Mouse (Mus musculus) mature B cell (primary cell): ENCODE results near the gene Gpr62.

Source experiments
- in situ Hi-C: fragments of 300-500 bp; cut with MboI; formaldehyde crosslinking; loops from 2 replicates; pipeline ENCODE4 v1.14.3; 2019

Gpr62 gene

DNA sequence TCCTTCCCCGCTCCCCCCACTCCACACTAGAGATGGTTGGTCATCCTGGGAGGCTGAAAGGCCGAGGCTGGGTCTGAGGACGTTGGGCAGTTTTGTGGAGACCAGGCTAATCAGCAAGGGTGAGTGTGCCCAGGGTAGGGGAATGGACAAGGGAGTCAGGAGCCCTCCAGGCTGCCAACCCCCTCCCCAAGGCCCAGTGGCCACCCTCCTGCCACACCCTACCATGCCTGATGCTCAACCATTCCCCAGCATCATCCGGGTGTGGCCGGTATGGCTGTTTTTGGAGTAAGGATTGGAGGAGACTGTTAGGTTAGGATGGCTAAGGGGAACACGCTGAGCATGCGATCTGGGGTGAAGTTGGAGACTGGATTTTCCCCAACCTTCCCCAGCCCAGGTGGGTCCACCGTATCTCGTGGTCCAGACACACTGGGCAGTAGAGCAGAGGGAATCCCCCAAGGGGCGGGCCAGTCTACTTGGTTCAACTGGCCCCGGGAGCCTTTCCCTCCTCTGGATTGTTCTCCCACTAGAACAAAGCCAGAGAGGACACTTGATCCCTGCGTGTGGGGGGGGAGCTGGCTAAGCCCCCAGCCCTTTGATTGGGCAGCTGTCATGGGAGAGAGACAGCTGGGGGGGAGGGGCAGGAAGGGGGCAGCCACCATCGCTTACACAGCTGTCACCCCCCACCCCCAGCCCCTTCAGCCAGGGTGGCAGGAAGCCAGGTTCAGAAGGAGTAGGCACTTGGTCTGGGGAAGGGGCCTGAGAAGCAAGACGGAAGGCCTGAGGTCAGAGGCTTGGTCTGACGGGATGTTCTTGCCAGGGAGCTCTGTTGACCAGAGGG lies 9.2 kb downstream of the Gpr62 start:
- in situ Hi-C loops: no loop called here

DNA sequence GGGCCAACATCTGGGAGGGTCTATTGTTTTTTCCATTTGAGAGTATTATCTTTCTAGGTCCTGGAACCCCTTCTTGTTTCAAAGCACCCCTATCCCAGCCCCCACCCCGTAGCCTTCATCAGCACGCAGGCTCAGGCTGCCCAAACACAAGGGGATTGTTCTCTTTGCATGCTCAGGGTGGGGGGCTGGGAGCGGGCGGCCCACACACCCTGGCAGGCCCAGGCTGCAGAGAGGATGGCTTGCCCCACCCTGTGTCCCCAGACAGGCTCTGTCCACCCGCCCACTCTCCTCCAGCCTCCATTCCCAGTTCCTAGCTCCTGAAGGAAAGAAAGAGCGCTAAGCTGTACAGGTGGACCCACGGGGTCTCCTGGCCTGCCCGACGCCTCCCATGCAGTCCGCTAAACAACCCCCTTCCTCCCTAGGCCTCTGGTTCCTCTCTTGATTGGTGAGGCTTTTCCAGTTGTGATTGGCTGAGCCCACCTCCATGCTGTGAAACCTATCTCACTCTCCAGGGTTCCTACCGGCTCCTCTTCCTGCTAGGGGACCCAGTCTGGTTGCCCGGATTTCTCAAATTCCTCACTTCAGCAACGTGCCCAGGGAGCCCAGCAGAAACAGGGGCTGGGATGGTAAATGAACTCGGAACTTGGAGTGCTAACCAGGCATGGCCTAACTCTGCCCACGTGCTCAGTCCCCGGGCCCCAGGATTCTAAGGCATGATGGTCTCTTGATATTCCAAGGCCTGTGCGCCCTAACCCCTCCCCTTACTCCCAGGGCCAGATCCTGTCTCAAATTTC lies 10.7 kb downstream of the Gpr62 start:
- in situ Hi-C loops: no loop called here

- in situ Hi-C loops: no loop called here
These were observed 11.5 kb downstream of the Gpr62 start for GRCm38 (mm10) chr9:106454071-106454761.

DNA sequence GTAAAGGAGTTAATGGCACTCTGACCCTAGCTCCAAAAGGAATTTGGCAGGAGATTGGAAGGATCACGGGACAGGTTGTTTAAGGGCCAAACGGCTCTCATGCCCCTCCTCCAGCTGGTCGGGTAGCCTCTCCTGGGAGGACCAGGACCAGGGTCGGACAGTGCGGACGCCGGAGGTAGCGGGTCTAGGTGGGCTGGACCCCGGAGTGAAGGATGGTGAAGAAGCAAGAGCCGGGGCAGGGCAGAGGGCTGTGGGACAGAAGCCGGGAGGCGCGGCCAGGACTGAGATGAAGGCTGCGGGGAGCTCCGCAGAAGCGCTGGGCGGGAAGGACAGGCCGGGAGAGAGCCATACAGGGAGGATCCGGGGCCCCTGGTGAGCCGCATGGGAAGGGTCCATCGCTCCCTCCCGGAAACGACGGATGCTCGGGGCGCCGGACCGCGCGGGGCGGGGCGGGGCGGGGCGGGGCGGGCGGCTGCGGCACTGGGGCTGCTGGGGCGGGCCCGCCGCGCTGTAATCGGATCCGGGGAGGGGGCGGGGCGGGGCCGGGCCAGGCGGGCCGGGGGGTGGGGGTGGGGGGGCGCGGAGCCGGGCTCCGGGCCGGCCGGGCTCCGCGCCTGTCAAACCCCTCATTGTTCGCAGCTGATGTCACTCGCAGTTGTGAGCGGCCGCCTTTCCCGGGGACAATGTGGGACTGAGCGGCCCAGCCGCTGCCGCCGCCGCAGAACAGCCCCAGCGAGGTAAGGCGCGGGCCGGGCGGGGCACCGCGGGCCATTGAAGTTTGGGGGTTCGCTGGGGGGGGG lies 12.3 kb downstream of the Gpr62 start, which contains the start of gene Pcbp4:
TSS of gene Pcbp4 (plus strand) at position 21 of the 800 bp plus-strand sequence.
- in situ Hi-C loops: no loop called here

DNA sequence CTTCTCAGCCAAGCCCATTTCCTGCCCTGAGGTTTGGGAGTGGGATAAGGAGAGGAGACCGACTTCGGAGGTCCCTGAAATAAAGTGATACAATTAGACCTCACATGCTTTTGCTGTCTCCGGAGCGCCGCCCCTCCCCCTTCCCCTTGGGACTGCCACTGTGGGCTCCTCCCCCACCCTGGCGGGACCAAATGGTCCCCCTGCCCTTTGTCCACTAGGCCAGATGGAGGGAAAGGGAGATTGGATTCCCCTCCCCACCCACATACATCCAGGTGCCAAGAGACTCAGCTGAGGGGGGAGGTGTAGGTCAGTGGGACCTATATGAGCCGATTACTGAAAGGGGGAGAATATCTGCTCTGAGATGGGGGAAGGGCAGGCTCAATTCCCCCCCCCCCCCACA lies 12.9 kb downstream of the Gpr62 start:
- in situ Hi-C loops: no loop called here

DNA sequence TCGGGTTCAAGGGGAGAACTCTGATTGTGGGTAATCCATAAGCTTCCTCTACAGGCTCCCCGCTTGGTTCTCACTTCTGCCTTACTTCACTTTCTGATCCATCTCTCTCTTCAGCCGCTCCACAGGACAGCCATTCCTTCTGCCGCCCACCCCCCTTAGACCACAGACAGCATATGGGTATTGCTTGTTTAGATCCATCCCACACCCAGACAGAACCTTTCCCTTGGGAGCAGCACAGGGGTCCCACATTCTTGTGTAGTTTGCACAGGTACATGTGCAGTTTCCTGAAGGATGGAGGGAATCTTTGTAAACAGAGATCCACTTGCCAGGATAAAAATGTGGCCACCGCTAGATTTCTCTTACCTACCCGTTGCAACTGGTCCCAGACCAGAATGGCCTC lies 13.4 kb downstream of the Gpr62 start:
- in situ Hi-C loops: no loop called here

DNA sequence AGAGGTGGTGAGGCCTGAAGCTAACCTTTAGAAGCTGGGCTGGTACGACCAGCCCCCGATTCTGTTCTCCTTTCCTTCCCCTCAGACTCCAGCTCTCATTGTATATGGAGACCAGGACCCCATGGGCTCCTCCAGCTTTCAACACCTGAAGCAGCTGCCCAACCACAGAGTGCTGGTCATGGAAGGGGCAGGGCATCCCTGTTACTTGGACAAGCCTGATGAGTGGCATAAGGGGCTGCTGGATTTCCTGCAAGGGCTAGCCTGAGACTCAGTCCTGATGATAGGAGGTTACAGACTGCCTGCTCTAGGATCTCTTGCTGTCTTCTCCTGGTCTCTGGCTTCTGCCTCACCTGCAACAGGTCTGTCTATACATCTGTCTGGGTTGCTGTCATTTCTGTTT lies 13.8 kb downstream of the Gpr62 start:
- in situ Hi-C loops: no loop called here

- in situ Hi-C loops: no loop called here
These were observed 14.4 kb downstream of the Gpr62 start for GRCm38 (mm10) chr9:106451298-106451697.

DNA sequence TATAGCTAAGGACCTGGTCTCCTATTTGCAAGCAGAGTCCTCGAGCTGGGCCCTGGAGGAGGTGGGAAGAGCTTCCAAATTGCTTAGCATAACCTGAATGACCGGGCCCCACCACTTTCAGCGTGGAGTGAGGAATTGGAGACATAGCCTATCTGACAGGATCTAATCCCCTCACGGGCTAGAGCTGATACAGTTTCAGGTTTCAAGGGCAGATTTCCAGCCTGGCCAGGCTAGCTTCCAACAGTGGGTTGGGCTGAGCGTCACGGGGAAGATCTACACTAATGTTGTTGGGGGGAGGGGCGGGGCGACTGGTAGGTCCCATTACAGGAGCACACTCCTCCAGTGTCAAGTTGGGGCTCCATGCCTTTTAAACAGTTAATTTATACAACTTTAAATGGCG lies 15.1 kb downstream of the Gpr62 start:
- in situ Hi-C loops: no loop called here

- in situ Hi-C loops: no loop called here
These were observed 15.8 kb downstream of the Gpr62 start for GRCm38 (mm10) chr9:106449947-106450346.

DNA sequence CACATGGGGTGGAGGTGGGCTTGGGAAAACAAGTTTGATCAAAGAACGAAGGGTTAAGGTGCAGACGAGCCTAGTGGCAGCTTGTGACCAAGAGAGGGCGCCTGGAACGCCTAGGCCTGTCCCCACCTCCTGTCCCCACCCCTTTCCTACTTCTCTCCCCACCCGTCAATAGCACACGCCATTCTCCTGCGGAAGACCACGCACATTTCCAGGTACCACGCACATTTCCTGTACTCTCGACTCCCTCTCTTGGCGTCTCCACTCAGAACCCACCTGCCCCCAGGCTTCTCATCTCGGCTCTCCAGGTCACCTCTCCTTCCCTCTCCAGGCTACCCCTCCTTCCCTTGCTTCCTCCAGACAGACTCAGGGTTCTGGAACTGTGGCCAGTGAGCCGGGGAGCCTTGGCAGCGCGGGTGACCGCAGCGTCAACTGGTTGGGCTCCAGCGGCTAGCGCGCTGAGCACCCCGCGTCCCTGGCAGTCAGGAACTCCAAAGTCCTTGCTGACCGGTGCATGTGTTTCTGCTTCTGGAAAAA lies 17.2 kb downstream of the Gpr62 start:
- in situ Hi-C loops: no loop called here

DNA sequence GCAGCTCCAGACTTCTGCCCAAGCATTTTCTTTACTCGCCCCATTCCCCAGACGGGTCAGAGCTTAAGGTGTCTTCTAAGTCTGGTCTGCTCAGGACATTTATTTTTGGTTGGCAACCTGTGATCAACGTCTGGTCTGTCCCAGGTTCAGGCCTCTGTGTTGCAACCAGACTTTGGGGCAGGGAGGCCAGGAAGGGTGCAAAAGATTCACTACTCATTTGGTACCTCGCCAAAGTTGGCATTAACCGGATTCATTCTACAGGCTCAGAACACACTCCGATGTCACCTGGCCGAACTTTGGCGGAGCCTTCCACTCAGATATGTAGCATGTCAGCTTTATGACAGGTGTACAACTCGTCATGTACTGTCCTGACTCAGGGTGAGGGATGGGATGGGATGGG lies 17.8 kb downstream of the Gpr62 start:
- in situ Hi-C loops: no loop called here

DNA sequence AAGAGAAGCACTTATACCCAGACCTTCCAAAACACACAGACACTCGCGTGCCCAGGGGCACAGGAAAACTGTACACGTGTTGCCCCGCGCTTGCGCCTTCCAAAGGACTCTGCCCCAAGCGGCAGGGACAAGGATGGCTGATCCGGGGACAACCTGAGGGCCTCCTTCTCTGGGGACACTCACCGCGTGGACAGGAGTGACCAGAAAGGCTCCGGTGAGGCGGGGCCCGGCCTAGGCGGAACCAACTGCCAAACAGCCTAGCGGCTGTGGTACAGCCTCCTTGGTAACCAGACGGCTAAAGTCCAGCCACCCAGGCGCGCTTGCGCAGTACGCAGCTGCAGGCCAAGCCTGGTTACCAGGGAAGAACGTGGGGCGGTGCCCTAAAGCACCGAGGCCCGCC lies 18.4 kb downstream of the Gpr62 start, which contains the start of the genes Abhd14b and Abhd14a:
TSS of gene Abhd14b (plus strand) at position 112 of the 400 bp plus-strand sequence.
TSS of gene Abhd14a (minus strand) at position 331 of the 400 bp plus-strand sequence.
- in situ Hi-C loops: no loop called here

DNA sequence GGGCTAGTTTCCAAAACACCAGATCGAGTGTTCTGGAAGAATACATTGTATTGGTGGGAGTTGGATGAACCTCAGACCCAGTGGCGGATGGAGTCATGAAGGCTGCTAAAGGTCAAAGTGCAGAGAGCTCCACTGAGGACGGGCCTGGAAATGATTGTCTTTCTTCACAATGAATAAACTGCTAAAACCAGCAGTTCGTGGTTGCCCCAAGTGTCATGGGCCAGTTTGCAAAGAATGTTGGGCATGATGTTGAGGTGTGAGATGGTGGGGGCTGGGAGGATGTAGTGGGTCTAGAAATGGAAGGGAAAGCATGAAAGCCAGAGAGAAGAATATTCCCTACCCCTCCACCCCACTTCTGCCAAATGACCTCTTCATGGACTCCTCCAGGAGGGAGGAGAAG lies 20.9 kb downstream of the Gpr62 start:
- in situ Hi-C loops: no loop called here

- in situ Hi-C loops: no loop called here
These were observed 23.1 kb downstream of the Gpr62 start for GRCm38 (mm10) chr9:106442680-106443079.

GRCm38 (mm10) chr9:106436566-106436965 lies 29.2 kb downstream of the Gpr62 start:
- in situ Hi-C loops: no loop called here

- in situ Hi-C loops: no loop called here
These were observed 32.3 kb downstream of the Gpr62 start for GRCm38 (mm10) chr9:106433389-106433788.

- in situ Hi-C loops: no loop called here
These were observed 35.8 kb downstream of the Gpr62 start for GRCm38 (mm10) chr9:106430015-106430264.

DNA sequence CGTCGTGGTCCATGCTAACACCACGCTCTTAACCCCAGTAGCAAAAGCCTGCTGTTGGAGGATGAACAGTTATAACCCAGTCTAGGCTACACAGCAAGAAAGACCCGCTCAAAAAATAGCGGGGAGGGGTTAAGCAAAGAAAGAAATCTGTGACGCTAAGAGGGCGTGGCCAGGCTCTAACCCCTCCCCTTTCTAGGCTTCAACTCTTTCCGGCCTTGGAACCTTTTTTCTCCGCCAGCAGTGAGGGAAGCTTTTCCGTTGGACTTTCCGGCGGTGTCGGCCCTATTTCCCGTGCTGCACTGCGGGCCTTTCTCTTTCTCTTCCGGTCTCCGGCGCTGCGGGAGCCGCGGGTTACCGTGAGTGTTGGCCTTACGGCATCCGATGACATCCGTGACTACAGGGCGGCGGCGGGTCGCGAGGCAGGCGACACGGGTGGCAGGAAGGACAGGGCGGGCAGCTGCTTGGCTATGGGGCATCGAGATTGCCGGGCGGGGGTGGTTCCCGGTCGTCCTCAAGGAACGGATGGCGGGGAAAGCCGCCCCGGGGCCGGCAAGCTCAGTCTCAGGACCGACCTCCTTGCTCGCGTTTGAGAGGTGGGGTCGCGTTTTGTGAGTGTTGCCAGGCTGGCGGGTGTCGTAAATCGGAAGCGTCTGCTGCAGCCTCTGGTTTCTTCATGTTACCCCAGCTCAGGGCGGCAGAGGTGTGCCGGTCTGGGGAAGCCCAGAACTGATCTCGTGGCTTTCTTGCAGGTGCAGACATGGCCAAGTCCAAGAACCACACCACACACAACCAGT lies 36.3 kb downstream of the Gpr62 start, which contains the start of gene Rpl29:
TSS of gene Rpl29 (plus strand) at position 234 of the 794 bp plus-strand sequence.
- in situ Hi-C loops: no loop called here

DNA sequence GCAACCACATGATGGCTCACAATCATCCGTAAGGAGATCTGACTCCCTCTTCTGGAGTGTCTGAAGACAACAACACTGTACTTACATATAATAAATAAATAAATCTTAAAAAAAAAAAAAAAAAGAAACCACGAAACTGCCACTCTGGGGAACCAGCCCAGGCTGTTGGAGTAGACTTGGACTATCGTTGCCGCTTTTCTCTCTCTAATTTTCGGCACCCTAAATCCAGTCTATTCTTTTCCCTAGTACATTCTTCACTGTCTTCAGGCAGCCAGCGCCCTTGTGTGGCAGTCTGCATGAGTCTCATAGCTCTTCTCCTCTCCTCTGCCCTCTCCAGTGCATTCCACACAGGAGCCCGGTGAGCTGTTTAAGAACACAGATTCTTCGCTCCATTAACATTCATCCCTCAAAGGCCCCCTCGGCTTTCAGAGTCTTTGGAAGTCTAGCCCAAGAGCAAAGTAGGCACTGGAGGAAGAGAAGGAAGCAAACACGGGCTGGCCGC lies 37.0 kb downstream of the Gpr62 start:
- in situ Hi-C loops: no loop called here
